Mouse (Mus musculus) kidney, embryonic 14.5 days (tissue): Measurements from ENCODE around the gene Sh2d5. TPM values are rescaled to one million over a fixed set of nuclear protein-coding genes. Genes with fewer than 3 reads are reported as not detected.

Source experiments
- ATAC-seq: fragments of 200-750 bp; cut with Nextera tagmentation; 2 replicates; pipeline ENCODE4 v1.8.0; 2017; ENCODE audit warnings: moderate number of reproducible peaks, mild to moderate bottlenecking, moderate TSS enrichment, moderate library complexity; ENCODE audit not compliant: low FRiP score, low TSS enrichment
- H3K27ac ChIP-seq: fragments of 300-500 bp; sonication (generic); 2 replicates; pipeline ENCODE4 v1.5.1; 2014; ENCODE audit warnings: low read depth, mild to moderate bottlenecking, low read length, moderate library complexity, mixed read lengths
- H3K27me3 ChIP-seq: fragments of 300-500 bp; sonication (generic); 2 replicates; pipeline ENCODE4 v1.6.1; 2014; ENCODE audit warnings: mild to moderate bottlenecking, low read length; ENCODE audit not compliant: control insufficient read depth, insufficient read depth
- H3K36me3 ChIP-seq: fragments of 300-500 bp; sonication (generic); 2 replicates; pipeline ENCODE4 v1.6.1; 2014; ENCODE audit warnings: low read length, mixed read lengths; ENCODE audit not compliant: control insufficient read depth, insufficient read depth
- H3K4me1 ChIP-seq: fragments of 300-500 bp; sonication (generic); 2 replicates; pipeline ENCODE4 v1.6.1; 2014; ENCODE audit warnings: low read length, mixed read lengths; ENCODE audit not compliant: control insufficient read depth, insufficient read depth
- H3K4me2 ChIP-seq: fragments of 300-500 bp; sonication (generic); replicated peaks from 2 replicates; pipeline ENCODE4 v1.6.1; 2014; ENCODE audit warnings: low read depth, mild to moderate bottlenecking, low read length
- H3K4me3 ChIP-seq: fragments of 300-500 bp; sonication (generic); 2 replicates; pipeline ENCODE4 v1.5.1; 2014; ENCODE audit warnings: mild to moderate bottlenecking, low read length
- H3K9ac ChIP-seq: fragments of 300-500 bp; sonication (generic); 2 replicates; pipeline ENCODE4 v1.6.1; 2014; ENCODE audit warnings: low read depth, mild to moderate bottlenecking, low read length, moderate library complexity
- H3K9me3 ChIP-seq: fragments of 300-500 bp; sonication (generic); 2 replicates; pipeline ENCODE4 v1.6.1; 2016; ENCODE audit warnings: low read length; ENCODE audit not compliant: control insufficient read depth
- WGBS: fragments of 180-500 bp; shearing (Covaris S2); extraction: QIAGEN DNeasy Blood & Tissue Kit; methylation state at CpG from one replicate; pipeline ENCODE4 v1.1.7; 2014; 5-methylcytosine and 5-hydroxymethylcytosine counted together
- polyA plus RNA-seq: library from polyadenylated mRNA; unstranded; fragments of >200 nt; fragmentation: Nextera tagmentation; extraction: Ambion mirVana; gene quantifications from 2 replicates; pipeline ENCODE4 v1.2.1, GENCODE M21; 2014

Sh2d5 gene
- polyA plus RNA-seq, 1 experiment from 2014 or later, result 0.60 TPM

DNA sequence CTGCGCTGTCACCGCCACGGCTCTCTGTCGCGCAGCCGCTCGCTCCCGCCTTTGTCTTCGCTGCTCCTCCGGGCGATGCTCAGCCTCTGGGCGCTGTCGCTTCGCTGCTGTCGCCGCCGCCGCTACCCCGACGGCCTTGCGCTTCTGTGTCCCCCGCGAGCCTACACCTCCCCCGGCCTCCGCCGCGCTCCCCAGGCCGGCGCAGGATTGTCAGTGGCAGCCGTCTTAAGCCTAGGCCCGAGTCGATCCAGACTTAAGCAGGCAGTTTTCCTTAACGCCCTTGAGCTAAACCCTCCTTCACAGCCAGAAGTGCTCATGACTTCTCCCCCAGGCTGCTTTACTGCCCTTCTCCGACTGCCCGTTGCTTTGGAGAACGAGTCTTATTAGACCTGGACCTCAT is 32.8 kb upstream of the Sh2d5 start:
- H3K4me1 ChIP-seq, result peaks cover 16% of the 10 kb centered on the region
- peak; percentile 21; the same call in 1 of the 2 replicates for ATAC-seq
- peak overlapping the region; percentile 98 for H3K9ac ChIP-seq
- H3K27me3 ChIP-seq, result no peaks in the 10 kb centered on the region
- peak overlapping the region; percentile 76 for H3K27ac ChIP-seq
- peak overlapping the region; percentile 72 for H3K4me3 ChIP-seq
- peaks cover 13% of the 10 kb centered on the region for H3K36me3 ChIP-seq
- peak overlapping the region; percentile 73 for H3K4me2 ChIP-seq
- H3K9me3 ChIP-seq, result no peaks in the 10 kb centered on the region
- WGBS, result under 1% methylated on average over 34 of the region's 36 CpGs

DNA sequence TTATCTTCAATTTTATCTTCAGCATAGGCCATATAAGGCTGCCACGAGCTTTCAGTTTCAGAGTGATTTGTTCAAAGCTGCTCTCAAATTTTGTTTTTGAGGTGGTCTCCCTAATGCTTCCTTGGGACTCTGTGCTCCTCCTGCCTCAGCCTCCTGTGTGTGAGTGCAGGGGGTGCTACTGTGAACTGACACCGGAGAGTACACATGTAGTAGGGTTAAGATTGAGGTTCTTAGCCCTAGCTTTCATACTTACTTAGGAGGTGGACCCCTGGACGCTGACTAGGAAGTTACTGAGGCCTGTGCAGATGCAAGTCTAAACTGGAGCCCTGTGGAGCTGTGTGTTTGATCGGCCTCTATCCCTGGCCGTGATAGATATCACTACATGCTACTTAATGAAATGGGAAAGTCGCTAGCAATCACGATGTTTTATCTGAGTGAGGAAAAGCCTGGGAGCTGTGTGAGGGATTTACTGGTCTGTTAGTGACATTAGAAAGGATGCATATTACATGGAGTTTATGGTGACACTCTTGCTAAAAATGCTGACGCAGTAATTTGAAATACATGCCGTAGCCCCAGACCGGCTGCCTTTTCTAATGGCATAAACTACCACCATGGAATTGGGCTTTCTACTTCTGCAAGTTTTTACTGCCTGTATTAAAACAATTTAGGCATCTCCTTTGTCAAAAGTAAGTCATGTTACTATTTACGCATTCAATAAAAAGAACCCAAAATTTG is 32.1 kb upstream of the Sh2d5 start:
- peak overlapping the region; percentile 73 for H3K4me2 ChIP-seq
- peaks cover 20% of the 10 kb centered on the region for H3K36me3 ChIP-seq
- no peaks in the 10 kb centered on the region for H3K9me3 ChIP-seq
- H3K4me3 ChIP-seq, result peak overlapping the region; percentile 72
- H3K27me3 ChIP-seq, result no peaks in the 10 kb centered on the region
- peaks cover 16% of the 10 kb centered on the region for H3K4me1 ChIP-seq
- H3K27ac ChIP-seq, result no peak overlapping the region
- WGBS, result 77% methylated on average over 11 of the region's 11 CpGs
- ATAC-seq, result no peak
- peak overlapping the region; percentile 98 for H3K9ac ChIP-seq

DNA sequence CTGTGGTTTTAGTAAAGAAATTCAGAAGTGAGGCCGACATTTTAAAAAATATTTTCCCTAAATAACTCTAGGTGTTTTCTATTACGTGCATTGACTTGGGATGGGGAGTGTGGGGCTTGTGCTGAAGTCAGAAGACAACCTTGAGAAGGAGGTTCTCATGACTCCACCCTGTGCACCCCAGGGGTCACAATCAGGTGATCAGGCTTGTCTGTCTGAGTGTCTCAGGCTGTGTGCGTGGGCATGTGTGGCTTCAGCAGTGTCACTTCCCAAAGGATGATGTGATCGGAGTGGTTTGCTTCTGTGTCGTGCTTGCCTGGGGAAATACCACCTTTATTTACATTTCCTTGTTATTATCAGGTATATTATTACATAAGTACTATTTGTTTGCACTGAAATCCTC is 30.9 kb upstream of the Sh2d5 start:
- no peaks in the 10 kb centered on the region for H3K27me3 ChIP-seq
- no peak overlapping the region for H3K4me3 ChIP-seq
- H3K4me2 ChIP-seq, result no peak overlapping the region
- H3K9ac ChIP-seq, result no peak overlapping the region
- peaks cover 16% of the 10 kb centered on the region for H3K4me1 ChIP-seq
- H3K36me3 ChIP-seq, result peaks cover 32% of the 10 kb centered on the region
- no peaks in the 10 kb centered on the region for H3K9me3 ChIP-seq
- 85% methylated on average over 5 of the region's 5 CpGs for WGBS
- ATAC-seq, result no peak
- H3K27ac ChIP-seq, result no peak overlapping the region

DNA sequence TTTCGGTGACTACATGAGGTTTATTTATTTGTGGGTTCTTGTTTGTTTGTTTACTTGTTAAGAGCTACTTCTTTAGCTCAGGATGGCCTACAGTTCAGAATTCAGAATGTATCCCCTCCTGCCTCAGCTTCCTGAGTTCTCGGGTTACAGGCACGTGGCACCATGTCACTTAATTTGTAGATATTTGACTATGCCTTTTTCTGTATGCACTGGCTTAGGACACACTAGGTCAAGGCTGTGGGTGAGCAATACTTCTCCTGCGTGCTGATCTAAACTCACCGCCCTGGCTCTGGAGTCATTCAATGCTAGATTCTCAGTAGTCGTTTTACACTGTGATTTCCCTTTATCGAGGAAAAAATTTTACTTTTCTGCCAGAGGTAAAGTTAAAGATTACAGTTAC is 29.4 kb upstream of the Sh2d5 start:
- no peak overlapping the region for H3K4me2 ChIP-seq
- no peak overlapping the region for H3K9ac ChIP-seq
- ATAC-seq, result no peak
- no peaks in the 10 kb centered on the region for H3K9me3 ChIP-seq
- no peaks in the 10 kb centered on the region for H3K27me3 ChIP-seq
- H3K36me3 ChIP-seq, result peaks cover 46% of the 10 kb centered on the region
- no peak overlapping the region for H3K27ac ChIP-seq
- no peak overlapping the region for H3K4me3 ChIP-seq
- peaks cover 13% of the 10 kb centered on the region for H3K4me1 ChIP-seq
- 80% methylated on average over 7 of the region's 7 CpGs for WGBS

DNA sequence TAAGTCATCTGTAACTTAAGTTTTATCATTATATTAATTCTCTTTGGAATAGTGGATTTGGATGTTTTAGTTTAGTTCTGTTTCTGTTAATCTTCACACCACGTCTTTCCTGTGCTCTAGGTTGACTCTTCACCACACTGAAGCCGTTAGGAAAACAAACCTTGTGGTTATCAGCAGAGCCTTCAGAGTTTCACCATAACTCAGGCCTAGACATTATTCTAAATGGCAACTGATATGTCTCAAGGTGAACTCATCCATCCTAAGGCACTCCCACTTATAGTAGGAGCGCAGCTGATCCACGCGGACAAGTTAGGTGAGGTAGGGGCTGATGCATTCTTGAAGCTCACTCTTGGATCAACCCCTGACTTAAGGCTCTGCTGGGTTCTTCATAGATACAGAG is 28.8 kb upstream of the Sh2d5 start:
- Histone ChIP-seq H3K9me3 (no peaks in the 10 kb centered on the region), H3K4me3 (no peak overlapping the region), H3K4me1 (peaks cover 12% of the 10 kb centered on the region), H3K27me3 (no peaks in the 10 kb centered on the region), H3K27ac (no peak overlapping the region), H3K36me3 (peaks cover 52% of the 10 kb centered on the region), H3K4me2 (no peak overlapping the region), H3K9ac (no peak overlapping the region)
- WGBS, result 87% methylated on average over 5 of the region's 5 CpGs
- ATAC-seq, result no peak

DNA sequence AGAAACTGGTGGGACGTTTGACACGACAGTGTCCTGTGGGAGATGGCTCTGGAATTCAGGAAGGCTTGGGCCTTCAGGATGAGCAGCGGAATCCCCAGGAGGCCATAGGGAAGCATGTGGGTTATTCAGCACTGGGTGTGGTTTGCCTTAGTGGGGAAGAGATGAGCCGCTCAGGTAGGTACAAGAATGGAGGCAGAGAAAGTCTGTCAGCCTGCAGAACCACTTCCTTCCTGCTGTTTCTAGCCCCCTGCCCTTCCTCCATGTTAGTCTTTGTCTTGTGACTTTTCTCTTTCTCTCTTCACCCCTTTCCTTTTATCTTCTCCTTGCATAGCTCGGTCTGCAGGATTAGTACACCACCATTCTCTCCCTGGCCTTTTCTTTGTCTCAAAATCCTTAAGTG is 27.8 kb upstream of the Sh2d5 start:
- ATAC-seq, result no peak
- H3K9me3 ChIP-seq, result no peaks in the 10 kb centered on the region
- no peak overlapping the region for H3K4me2 ChIP-seq
- peaks cover 59% of the 10 kb centered on the region for H3K36me3 ChIP-seq
- no peaks in the 10 kb centered on the region for H3K27me3 ChIP-seq
- H3K4me3 ChIP-seq, result no peak overlapping the region
- 85% methylated on average over 5 of the region's 5 CpGs for WGBS
- peaks cover 12% of the 10 kb centered on the region for H3K4me1 ChIP-seq
- H3K27ac ChIP-seq, result no peak overlapping the region
- no peak overlapping the region for H3K9ac ChIP-seq

DNA sequence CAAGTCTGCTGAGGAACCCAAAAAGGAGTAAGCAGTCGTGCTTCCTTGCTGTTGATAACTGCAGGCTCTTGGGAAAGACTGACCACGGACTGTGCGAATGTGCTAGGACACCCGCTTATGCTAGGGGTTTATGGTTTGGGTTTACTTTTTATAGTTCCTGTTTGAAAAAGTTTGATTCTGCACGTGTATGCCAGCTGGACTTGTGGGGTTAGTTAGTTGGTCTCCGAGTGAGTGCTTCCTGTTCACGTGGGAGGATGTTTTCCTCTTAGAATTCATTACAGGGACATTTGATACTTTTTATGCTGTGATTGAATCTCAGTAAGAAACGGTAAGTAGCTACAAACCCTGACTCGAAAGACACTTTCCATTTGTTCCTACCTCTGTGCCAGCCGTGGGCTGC is 26.6 kb upstream of the Sh2d5 start:
- H3K9me3 ChIP-seq, result no peaks in the 10 kb centered on the region
- no peak overlapping the region for H3K4me3 ChIP-seq
- no peak overlapping the region for H3K9ac ChIP-seq
- WGBS, result 52% methylated on average over 10 of the region's 10 CpGs
- no peak for ATAC-seq
- no peak overlapping the region for H3K4me2 ChIP-seq
- peaks cover 71% of the 10 kb centered on the region for H3K36me3 ChIP-seq
- H3K4me1 ChIP-seq, result peaks cover 4% of the 10 kb centered on the region; the same call in 1 of the 2 replicates
- H3K27ac ChIP-seq, result no peak overlapping the region
- no peaks in the 10 kb centered on the region for H3K27me3 ChIP-seq

DNA sequence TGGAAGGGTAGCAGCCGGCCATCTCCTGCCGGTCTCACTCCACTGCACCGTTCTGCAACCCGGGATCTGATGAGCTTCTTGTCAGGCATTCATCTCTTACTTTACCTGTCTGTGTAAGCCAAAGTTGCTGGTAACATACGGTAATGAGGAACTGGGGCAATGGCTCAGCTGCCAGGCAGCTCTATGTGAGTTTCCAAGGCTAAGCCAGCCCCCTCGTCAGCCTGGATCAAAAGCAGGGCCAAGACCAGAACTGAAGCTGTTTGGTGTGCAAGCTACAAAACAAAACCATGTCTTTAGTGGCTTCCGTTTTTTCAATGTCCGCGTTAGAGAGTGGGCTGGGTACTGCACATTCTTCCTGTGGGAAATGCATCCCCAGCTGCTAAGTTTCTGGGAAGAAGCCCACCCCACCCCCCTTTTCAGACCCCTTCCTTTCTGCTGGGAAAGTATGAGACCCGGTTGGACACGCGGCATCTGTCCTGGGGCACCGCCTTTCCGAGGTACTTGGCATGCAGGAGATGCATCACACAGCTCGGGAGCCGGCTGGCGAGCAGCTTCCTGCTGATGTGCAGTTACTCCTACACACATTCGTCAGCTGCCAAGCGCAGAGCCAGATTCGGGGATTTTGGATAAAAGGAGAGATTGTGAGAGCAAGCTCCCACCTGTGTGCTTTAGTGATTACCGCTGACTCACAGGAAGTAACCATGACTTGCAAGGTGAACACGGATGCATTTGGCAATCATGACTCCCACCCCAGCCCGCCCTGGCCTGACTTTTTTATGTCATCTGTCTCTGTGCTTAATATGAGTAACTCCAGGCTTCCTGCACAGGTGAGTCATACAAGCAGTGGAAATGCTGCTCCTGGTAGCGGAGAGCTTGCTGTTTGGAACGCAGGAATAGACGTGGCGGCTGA is 3.2 kb upstream of the Sh2d5 start:
- no peak for ATAC-seq
- H3K9me3 ChIP-seq, result no peaks in the 10 kb centered on the region
- H3K4me3 ChIP-seq, result no peak overlapping the region
- WGBS, result 66% methylated on average over 27 of the region's 27 CpGs
- peaks cover 15% of the 10 kb centered on the region for H3K4me1 ChIP-seq
- H3K4me2 ChIP-seq, result no peak overlapping the region
- H3K9ac ChIP-seq, result no peak overlapping the region
- no peak overlapping the region for H3K27ac ChIP-seq
- peaks cover 50% of the 10 kb centered on the region for H3K36me3 ChIP-seq
- H3K27me3 ChIP-seq, result peaks cover 13% of the 10 kb centered on the region

DNA sequence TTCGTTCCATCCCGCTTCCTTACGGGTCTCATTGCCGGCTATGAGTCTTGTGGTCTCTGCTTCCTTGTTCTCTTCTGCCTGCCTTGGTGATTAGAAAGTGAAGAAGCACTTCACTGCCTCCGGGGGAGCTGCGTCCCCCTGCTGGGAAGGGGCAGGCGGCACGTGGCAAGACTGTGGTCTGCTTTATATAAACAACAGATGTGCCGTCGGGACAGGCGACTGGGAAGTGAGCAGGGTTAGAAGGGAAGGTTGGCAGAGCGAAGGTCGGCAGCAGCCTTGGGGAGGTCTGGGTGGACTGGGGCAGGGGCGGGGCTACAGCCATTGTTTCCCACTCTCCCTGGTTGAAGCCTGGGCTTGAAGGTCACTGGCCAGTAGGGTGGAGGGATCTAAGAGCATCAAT is 1.6 kb downstream of the Sh2d5 start:
- Histone ChIP-seq H3K9me3 (no peaks in the 10 kb centered on the region), H3K4me1 (peaks cover 18% of the 10 kb centered on the region), H3K9ac (peak overlapping the region; percentile 32; the same call in 1 of the 2 replicates), H3K27ac (no peak overlapping the region), H3K4me3 (peak overlapping the region; percentile 25; the same call in 1 of the 2 replicates), H3K36me3 (peaks cover 5% of the 10 kb centered on the region; the same call in 1 of the 2 replicates), H3K4me2 (peak overlapping the region; percentile 39), H3K27me3 (peaks cover 13% of the 10 kb centered on the region)
- under 1% methylated on average over 14 of the region's 14 CpGs for WGBS
- ATAC-seq, result peak; percentile 24
